Mouse (Mus musculus): ENCODE results near the gene Map3k14. TPM values are rescaled to one million over a fixed set of nuclear protein-coding genes. Genes with fewer than 3 reads are reported as not detected.
A peak's percentile ranks its signal among the peaks of the same experiment; 100 is the strongest.
"Not testable (repeated sequence)": the region's sequence is repeated elsewhere in the genome, so short reads cannot be mapped to it uniquely, and the experiment has no call there.

Map3k14 gene
- 7.0 TPM in 2 replicates for total RNA-seq (2021)
- long read RNA-seq, partial matches to known transcripts: 7 of 7 reads
- long read RNA-seq, other reads (novel, unspliced or antisense): 0 of 7 reads

- peak; percentile 100 for DNase-seq
Observed at GRCm38 (mm10) chr11:103267346-103268219, at the start of gene Map3k14. TSS of gene Map3k14 (minus strand) at chr11:103267472.

- DNase-seq: no peak
Observed at GRCm38 (mm10) chr11:103315379-103315778, 48.1 kb upstream of the Map3k14 start.

GRCm38 (mm10) chr11:103314736-103315374, 47.6 kb upstream of the Map3k14 start:
- no peak for DNase-seq

- no peak for DNase-seq
Observed at GRCm38 (mm10) chr11:103313542-103313941, 46.3 kb upstream of the Map3k14 start.

- no peak for DNase-seq
Observed at GRCm38 (mm10) chr11:103312655-103313255, 45.5 kb upstream of the Map3k14 start.

- DNase-seq: peak; percentile 85
Observed at GRCm38 (mm10) chr11:103311960-103312611, 44.8 kb upstream of the Map3k14 start.

- no peak for DNase-seq
Observed at GRCm38 (mm10) chr11:103309956-103310574, 42.8 kb upstream of the Map3k14 start.

- DNase-seq: peak; percentile 39
Observed at GRCm38 (mm10) chr11:103307910-103308309, 40.6 kb upstream of the Map3k14 start.

- no peak for DNase-seq
Observed at GRCm38 (mm10) chr11:103304525-103304924, 37.3 kb upstream of the Map3k14 start.

- DNase-seq: no peak
Observed at GRCm38 (mm10) chr11:103294772-103295171, 27.5 kb upstream of the Map3k14 start.

GRCm38 (mm10) chr11:103294066-103294465, 26.8 kb upstream of the Map3k14 start:
- no peak for DNase-seq

- DNase-seq: no peak
Observed at GRCm38 (mm10) chr11:103292890-103293287, 25.6 kb upstream of the Map3k14 start.

GRCm38 (mm10) chr11:103292152-103292889, 25.0 kb upstream of the Map3k14 start:
- no peak for DNase-seq

- not testable (repeated sequence) for DNase-seq
Observed at GRCm38 (mm10) chr11:103290841-103291240, 23.6 kb upstream of the Map3k14 start.

- no peak for DNase-seq
Observed at GRCm38 (mm10) chr11:103288291-103288963, 21.2 kb upstream of the Map3k14 start.

GRCm38 (mm10) chr11:103286910-103287309, 19.6 kb upstream of the Map3k14 start:
- no peak for DNase-seq

- peak; percentile 18 for DNase-seq
Observed at GRCm38 (mm10) chr11:103285951-103286350, 18.7 kb upstream of the Map3k14 start.

- no peak for DNase-seq
Observed at GRCm38 (mm10) chr11:103285276-103285675, 18.0 kb upstream of the Map3k14 start.

GRCm38 (mm10) chr11:103281784-103282183, 14.5 kb upstream of the Map3k14 start:
- DNase-seq: no peak

- DNase-seq: no peak
Observed at GRCm38 (mm10) chr11:103276450-103276849, 9.2 kb upstream of the Map3k14 start.

GRCm38 (mm10) chr11:103272888-103273287, 5.6 kb upstream of the Map3k14 start:
- no peak for DNase-seq
